24 mouse cellular contexts compared by ENCODE assay signal in genomic region chr1:136085988-136086685, GRCm38 (mm10). TPM values are rescaled to one million over a fixed set of nuclear protein-coding genes. Genes with fewer than 3 reads are reported as not detected.
"Had no signal": no experiment of that assay in that cellular context is flagged by ENCODE, and none has a peak within 500 bp of the region (broad histone marks: within the 10 kb centered on the region; RNA-seq: fewer than 3 reads in every experiment).

No protein-coding gene starts in this region.

- H3K9me3 ChIP-seq: intestine, embryonic 15.5 days; kidney, embryonic 15.5 days; limb, embryonic 15.5 days; lung, embryonic 15.5 days; stomach, embryonic 15.5 days had no signal

- H3K4me3 ChIP-seq: intestine, embryonic 15.5 days; kidney, embryonic 15.5 days; limb, embryonic 12.5 days; limb, embryonic 15.5 days; lung, embryonic 15.5 days; stomach, embryonic 15.5 days had no signal

- H3K9ac ChIP-seq: intestine, embryonic 15.5 days; kidney, embryonic 15.5 days; limb, embryonic 12.5 days; limb, embryonic 15.5 days; lung, embryonic 15.5 days; stomach, embryonic 15.5 days had no signal

- H3K27me3 ChIP-seq: intestine, embryonic 15.5 days; kidney, embryonic 15.5 days; limb, embryonic 12.5 days; limb, embryonic 15.5 days; stomach, embryonic 15.5 days had no signal

- H3K27ac ChIP-seq: intestine, embryonic 15.5 days; kidney, embryonic 15.5 days; limb, embryonic 12.5 days; limb, embryonic 15.5 days; lung, embryonic 15.5 days; stomach, embryonic 15.5 days had no signal

- H3K36me3 ChIP-seq: intestine, embryonic 15.5 days; kidney, embryonic 15.5 days; limb, embryonic 12.5 days; limb, embryonic 15.5 days; lung, embryonic 15.5 days; stomach, embryonic 15.5 days had no signal

- H3K4me2 ChIP-seq: intestine, embryonic 15.5 days; kidney, embryonic 15.5 days; limb, embryonic 12.5 days; limb, embryonic 15.5 days; lung, embryonic 15.5 days; midbrain, embryonic 11.5 days; stomach, embryonic 15.5 days had no signal

- ATAC-seq: intestine, embryonic 15.5 days had no signal

- H3K4me1 ChIP-seq: intestine, embryonic 15.5 days; kidney, embryonic 15.5 days; limb, embryonic 12.5 days; limb, embryonic 15.5 days; lung, embryonic 15.5 days; stomach, embryonic 15.5 days had no signal

- DNase-seq: kidney, adult 11 months; kidney, adult 8-10 months; kidney, postnatal 10 days; kidney, postnatal 36 days; left cerebral cortex, postnatal 4 days; midbrain, embryonic 14.5 days; retina, postnatal 1 day; right cerebral cortex, postnatal 25 days; spleen, adult 18-20 months; thymus, postnatal 25 days had no signal

RNA-seq across cellular contexts. Expression of gene Cacna1s, which starts 33.6 kb away (rescaled TPM):
- total RNA-seq: megakaryocyte progenitor cell, adult 5-6 weeks; megakaryocyte-erythroid progenitor cell, adult 5-6 weeks had no signal
- polyA plus RNA-seq: midbrain, embryonic 14.5 days had no signal

RNA-seq across cellular contexts. Expression of gene Ascl5, which starts 35.5 kb away (rescaled TPM):
- total RNA-seq: layer of hippocampus, adult 8-10 months; megakaryocyte progenitor cell, adult 5-6 weeks; megakaryocyte-erythroid progenitor cell, adult 5-6 weeks had no signal
- polyA plus RNA-seq: intestine, embryonic 15.5 days; kidney, embryonic 15.5 days; limb, embryonic 12.5 days; limb, embryonic 15.5 days; liver, embryonic 16.5 days; lung, embryonic 15.5 days; midbrain, embryonic 11.5 days; midbrain, embryonic 14.5 days; neural tube, embryonic 11.5 days; neural tube, embryonic 14.5 days; thymus, postnatal 0 days had no signal
